Mouse (Mus musculus) cerebellum, adult 2 months (tissue): Measurements from ENCODE around the gene St6galnac3.

Source experiments
- CTCF ChIP-seq: fragments of 200-500 bp; IDR thresholded peaks from 2 replicates; pipeline ENCODE4 v1.5.1; 2011; ENCODE audit warnings: low read depth, mild to moderate bottlenecking, control low read depth, low read length, moderate library complexity, borderline replicate concordance; ENCODE audit not compliant: insufficient read depth
- POLR2A ChIP-seq: fragments of 200-500 bp; IDR thresholded peaks from 2 replicates; pipeline ENCODE4 v1.6.1; 2011; ENCODE audit warnings: low read length, control low read depth, borderline replicate concordance; ENCODE audit not compliant: insufficient read depth

DNA sequence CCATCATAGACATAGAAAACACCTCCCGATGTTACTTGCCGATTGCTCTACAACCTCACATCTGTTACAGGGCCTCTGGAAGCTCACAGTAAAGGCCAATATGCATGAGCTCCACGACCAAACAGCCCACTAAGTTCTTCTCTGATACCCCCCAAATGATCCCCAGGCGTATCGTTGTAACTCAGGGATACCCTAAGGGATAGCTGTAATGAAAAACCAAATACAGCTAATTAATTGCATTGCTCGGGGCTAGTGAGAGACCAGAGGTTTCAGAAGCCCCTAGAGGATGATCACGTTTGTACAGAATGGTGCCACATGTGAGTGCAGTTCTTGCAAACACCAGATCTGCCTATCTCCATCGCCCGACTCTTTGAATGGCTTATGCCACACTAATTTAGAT lies 315.7 kb downstream of the St6galnac3 start:
- TF ChIP-seq CTCF (no peak), POLR2A (no peak)
